ENCODE assay signal across 10 mouse cellular contexts in genomic region chr7:138841436-138842151, GRCm38 (mm10). TPM values are rescaled to one million over a fixed set of nuclear protein-coding genes. Genes with fewer than 3 reads are reported as not detected.
DNase-seq lines count a peak whose midpoint lies in the region; ATAC-seq and TF ChIP-seq lines count a peak whose summit lies in the region.
"Had no signal": no experiment of that assay in that cellular context is flagged by ENCODE, and none has a peak within 500 bp of the region (broad histone marks: within the 10 kb centered on the region; RNA-seq: fewer than 3 reads in every experiment).

No protein-coding gene starts in this region.

- ATAC-seq in midbrain, postnatal 0 days (ENCODE audit: low FRiP score): no peak
- ATAC-seq: inflammation-experienced regulatory T-cells, adult 6 months had no signal

- no peak overlapping the region for H3K4me2 ChIP-seq in midbrain, postnatal 0 days (ENCODE audit: low read depth, low read length, poor library complexity, severe bottlenecking)
- H3K4me2 ChIP-seq: embryonic facial prominence, embryonic 13.5 days; liver, embryonic 13.5 days had no signal

- peak; percentile 17; the same call in 1 of the 2 replicates for TF ChIP-seq CTCF in midbrain, postnatal 0 days (IDR thresholded peaks at IDR 0.05)

- no peak overlapping the region for H3K9ac ChIP-seq in midbrain, postnatal 0 days (replicated peaks; ENCODE audit: low read length, poor library complexity, severe bottlenecking)
- H3K9ac ChIP-seq: embryonic facial prominence, embryonic 13.5 days; liver, embryonic 13.5 days had no signal

- H3K36me3 ChIP-seq in heart, embryonic 10.5 days: peaks cover 2% of the 10 kb centered on the region
- H3K36me3 ChIP-seq in midbrain, postnatal 0 days (ENCODE audit: insufficient read depth, low read length): peaks cover under 1% of the 10 kb centered on the region; the same call in 1 of the 2 replicates
- H3K36me3 ChIP-seq in midbrain, embryonic 10.5 days: peaks cover 2% of the 10 kb centered on the region; the same call in 1 of the 2 replicates
- H3K36me3 ChIP-seq: liver, embryonic 13.5 days had no signal

- no peaks in the 10 kb centered on the region for H3K9me3 ChIP-seq in heart, embryonic 10.5 days
- H3K9me3 ChIP-seq in midbrain, postnatal 0 days (ENCODE audit: low read length): no peaks in the 10 kb centered on the region
- H3K9me3 ChIP-seq in midbrain, embryonic 10.5 days (replicated peaks): no peaks in the 10 kb centered on the region
- H3K9me3 ChIP-seq: embryonic facial prominence, embryonic 13.5 days; liver, embryonic 13.5 days had no signal

- DNase-seq in heart, embryonic 10.5 days (ENCODE audit: low spot score): peak; percentile 58
- no peak for DNase-seq in heart, adult 18-20 months
- no peak for DNase-seq in midbrain, postnatal 0 days (ENCODE audit: low spot score)
- DNase-seq in midbrain, embryonic 10.5 days (ENCODE audit: low spot score): no peak
- peak; percentile 31 for DNase-seq in embryo, embryonic 11 days
- no peak for DNase-seq in right cerebral cortex, postnatal 25 days
- DNase-seq in cerebellum, postnatal 25 days: no peak

- H3K4me1 ChIP-seq in heart, embryonic 10.5 days: peaks cover 23% of the 10 kb centered on the region
- peaks cover 9% of the 10 kb centered on the region for H3K4me1 ChIP-seq in midbrain, postnatal 0 days (ENCODE audit: insufficient read depth, low read length)
- H3K4me1 ChIP-seq in midbrain, embryonic 10.5 days: peaks cover 31% of the 10 kb centered on the region

- no peaks in the 10 kb centered on the region for H3K27me3 ChIP-seq in heart, embryonic 10.5 days (ENCODE audit: insufficient read depth, poor library complexity, severe bottlenecking)
- H3K27me3 ChIP-seq in midbrain, postnatal 0 days (ENCODE audit: insufficient read depth, low read length): no peaks in the 10 kb centered on the region
- H3K27me3 ChIP-seq in midbrain, embryonic 10.5 days (ENCODE audit: low read depth, poor library complexity, severe bottlenecking): no peaks in the 10 kb centered on the region
- H3K27me3 ChIP-seq: embryonic facial prominence, embryonic 13.5 days; liver, embryonic 13.5 days had no signal

- H3K27ac ChIP-seq in heart, embryonic 10.5 days: no peak overlapping the region
- no peak overlapping the region for H3K27ac ChIP-seq in midbrain, postnatal 0 days (ENCODE audit: low read depth, low read length)
- H3K27ac ChIP-seq in midbrain, embryonic 10.5 days (replicated peaks): no peak overlapping the region
- H3K27ac ChIP-seq: embryonic facial prominence, embryonic 13.5 days; liver, embryonic 13.5 days had no signal

- 60% methylated on average over 3 of the region's 3 CpGs for WGBS in heart, embryonic 10.5 days
- WGBS in midbrain, postnatal 0 days: 82% methylated on average over 3 of the region's 3 CpGs
- 75% methylated on average over 3 of the region's 3 CpGs for WGBS in midbrain, embryonic 10.5 days

- no peak overlapping the region for H3K4me3 ChIP-seq in heart, embryonic 10.5 days
- no peak overlapping the region for H3K4me3 ChIP-seq in midbrain, postnatal 0 days (ENCODE audit: low read depth, low read length)
- no peak overlapping the region for H3K4me3 ChIP-seq in midbrain, embryonic 10.5 days
- H3K4me3 ChIP-seq: embryonic facial prominence, embryonic 13.5 days; liver, embryonic 13.5 days had no signal

RNA-seq across cellular contexts. Expression of gene Ppp2r2d, which starts 4.3 kb away (rescaled TPM):
- 36.7 and 46.2 TPM in 2 replicates for polyA plus RNA-seq in heart, embryonic 10.5 days (2016; fragmentation: Nextera tagmentation; extraction: Ambion mirVana)
- 10 to 100 TPM; 44.8 to 45.8 TPM for total RNA-seq in heart, adult 18-20 months (2021)
- total RNA-seq in midbrain, postnatal 0 days (2014; rRNA removed): 91.5 and 92.7 TPM in 2 replicates
- polyA plus RNA-seq in midbrain, postnatal 0 days (2015; fragmentation: Nextera tagmentation; extraction: Ambion mirVana): 100 and 109 TPM in 2 replicates
- 47.3 and 50.7 TPM in 2 replicates for polyA plus RNA-seq in midbrain, embryonic 10.5 days (2016; fragmentation: Nextera tagmentation; extraction: Ambion mirVana)

RNA-seq across cellular contexts. Expression of gene Mapk1ip1, which starts 4.5 kb away (rescaled TPM):
- polyA plus RNA-seq in heart, embryonic 10.5 days (2016; fragmentation: Nextera tagmentation; extraction: Ambion mirVana): 10.0 and 10.8 TPM in 2 replicates
- 10 to 100 TPM; 14.9 to 21.5 TPM for total RNA-seq in heart, adult 18-20 months (2021)
- total RNA-seq in midbrain, postnatal 0 days (2014; rRNA removed): 36.4 and 39.2 TPM in 2 replicates
- polyA plus RNA-seq in midbrain, postnatal 0 days (2015; fragmentation: Nextera tagmentation; extraction: Ambion mirVana): 33.7 TPM in 2 replicates
- polyA plus RNA-seq in midbrain, embryonic 10.5 days (2016; fragmentation: Nextera tagmentation; extraction: Ambion mirVana): 11.5 and 14.6 TPM in 2 replicates

Comparison
In these comparisons a context has a peak if more than half of its experiments do, and no peak if none do; other contexts are left out.
1. DNase-seq: peak in heart, embryonic 10.5 days (single experiment) and embryo, embryonic 11 days (single experiment); none in heart, adult 18-20 months (0 of 2), midbrain, postnatal 0 days (single experiment), midbrain, embryonic 10.5 days (single experiment), right cerebral cortex, postnatal 25 days (single experiment) and cerebellum, postnatal 25 days (0 of 2).